Mouse (Mus musculus): ENCODE measurements around the gene Lins1. TPM values are rescaled to one million over a fixed set of nuclear protein-coding genes. Genes with fewer than 3 reads are reported as not detected.

The Lins1 gene
- total and polyA plus RNA-seq, 3 experiments = 3.7 to 23.5 (median 10.3) TPM

- ATAC-seq (ENCODE audit: extremely low read depth, insufficient number of reproducible peaks, low FRiP score, poor library complexity, severe bottlenecking) = no peak
- H3K9me3 ChIP-seq (replicated peaks) = no peaks in the 10 kb centered on the region
- peaks cover 16% of the 10 kb centered on the region for H3K4me1 ChIP-seq (ENCODE audit: insufficient read depth, low read depth, low read length)
- no peaks in the 10 kb centered on the region for H3K27me3 ChIP-seq (ENCODE audit: insufficient read depth, low read length)
- peaks cover 91% of the 10 kb centered on the region for H3K36me3 ChIP-seq (replicated peaks)
- H3K4me3 ChIP-seq (ENCODE audit: low read depth, low read length) = no peak overlapping the region
- TF ChIP-seq POLR2AphosphoS5 (IDR thresholded peaks at IDR 0.05; ENCODE audit: insufficient replicate concordance, low read depth, low read length) (no peak), CTCF (IDR thresholded peaks at IDR 0.05; ENCODE audit: low read depth, low read length) (no peak), GATA2 (IDR thresholded peaks at IDR 0.05; ENCODE audit: borderline replicate concordance, low read depth, low read length) (no peak), GATA1 (IDR thresholded peaks at IDR 0.05; ENCODE audit: borderline replicate concordance, low read length) (no peak), TAL1 (conservative IDR thresholded peaks at IDR 0.05; ENCODE audit: low read depth, low read length) (no peak)
- no peak for DNase-seq (ENCODE audit: low spot score)
These were observed 34.2 kb upstream of the Lins1 start for GRCm38 (mm10) chr7:66655471-66655870.

DNA sequence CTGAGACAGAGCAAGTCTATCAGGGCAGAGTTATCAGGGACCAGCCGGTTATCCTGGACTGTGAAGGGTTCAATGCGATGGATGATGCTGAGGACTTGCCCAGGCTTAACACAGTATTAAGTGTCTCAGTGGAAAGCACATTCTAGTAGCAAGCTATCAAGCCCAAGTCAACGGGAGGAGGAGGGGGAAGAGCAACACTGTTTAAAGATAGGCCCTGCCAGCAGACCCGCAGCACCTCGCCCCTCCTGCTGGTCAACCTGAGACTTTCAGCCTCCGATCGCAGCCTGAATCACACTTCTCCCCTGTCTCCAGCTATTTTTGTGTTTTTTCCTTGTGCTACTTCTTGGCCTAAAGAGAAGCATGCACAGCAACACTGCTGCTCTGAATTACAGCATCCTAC, 29.4 kb upstream of the Lins1 start:
- Histone ChIP-seq H3K4me3 (ENCODE audit: low read depth, low read length) (no peak overlapping the region), H3K36me3 (replicated peaks) (peaks cover 70% of the 10 kb centered on the region), H3K9me3 (replicated peaks) (no peaks in the 10 kb centered on the region), H3K27me3 (ENCODE audit: insufficient read depth, low read length) (no peaks in the 10 kb centered on the region), H3K4me1 (ENCODE audit: insufficient read depth, low read depth, low read length) (peaks cover 34% of the 10 kb centered on the region)
- ATAC-seq (ENCODE audit: extremely low read depth, insufficient number of reproducible peaks, low FRiP score, poor library complexity, severe bottlenecking) = no peak
- DNase-seq (ENCODE audit: low spot score) = no peak
- TF ChIP-seq TAL1 (conservative IDR thresholded peaks at IDR 0.05; ENCODE audit: low read depth, low read length) (no peak), GATA1 (IDR thresholded peaks at IDR 0.05; ENCODE audit: borderline replicate concordance, low read length) (no peak), CTCF (IDR thresholded peaks at IDR 0.05; ENCODE audit: low read depth, low read length) (no peak), POLR2AphosphoS5 (IDR thresholded peaks at IDR 0.05; ENCODE audit: insufficient replicate concordance, low read depth, low read length) (no peak), GATA2 (IDR thresholded peaks at IDR 0.05; ENCODE audit: borderline replicate concordance, low read depth, low read length) (no peak)

- DNase-seq (ENCODE audit: low spot score) (no peak), ATAC-seq (ENCODE audit: extremely low read depth, insufficient number of reproducible peaks, low FRiP score, poor library complexity, severe bottlenecking) (no peak)
- peaks cover 39% of the 10 kb centered on the region for H3K4me1 ChIP-seq (ENCODE audit: insufficient read depth, low read depth, low read length)
- no peaks in the 10 kb centered on the region for H3K9me3 ChIP-seq (replicated peaks)
- H3K4me3 ChIP-seq (ENCODE audit: low read depth, low read length) = no peak overlapping the region
- no peaks in the 10 kb centered on the region for H3K27me3 ChIP-seq (ENCODE audit: insufficient read depth, low read length)
- TF ChIP-seq TAL1 (conservative IDR thresholded peaks at IDR 0.05; ENCODE audit: low read depth, low read length) (no peak), GATA2 (IDR thresholded peaks at IDR 0.05; ENCODE audit: borderline replicate concordance, low read depth, low read length) (no peak), POLR2AphosphoS5 (IDR thresholded peaks at IDR 0.05; ENCODE audit: insufficient replicate concordance, low read depth, low read length) (no peak), GATA1 (IDR thresholded peaks at IDR 0.05; ENCODE audit: borderline replicate concordance, low read length) (no peak), CTCF (IDR thresholded peaks at IDR 0.05; ENCODE audit: low read depth, low read length) (no peak)
- H3K36me3 ChIP-seq (replicated peaks) = peaks cover 64% of the 10 kb centered on the region
These were observed 28.7 kb upstream of the Lins1 start for GRCm38 (mm10) chr7:66660972-66661371.

GRCm38 (mm10) chr7:66661572-66661971, 28.1 kb upstream of the Lins1 start:
- Histone ChIP-seq H3K9me3 (replicated peaks) (no peaks in the 10 kb centered on the region), H3K4me3 (ENCODE audit: low read depth, low read length) (no peak overlapping the region), H3K4me1 (ENCODE audit: insufficient read depth, low read depth, low read length) (peaks cover 45% of the 10 kb centered on the region), H3K36me3 (replicated peaks) (peaks cover 61% of the 10 kb centered on the region), H3K27me3 (ENCODE audit: insufficient read depth, low read length) (no peaks in the 10 kb centered on the region)
- ATAC-seq (ENCODE audit: extremely low read depth, insufficient number of reproducible peaks, low FRiP score, poor library complexity, severe bottlenecking) (peak; percentile 55; the same call in 1 of the 2 replicates), DNase-seq (ENCODE audit: low spot score) (peak; percentile 22)
- TF ChIP-seq CTCF (IDR thresholded peaks at IDR 0.05; ENCODE audit: low read depth, low read length) (peak; percentile 45; the same call in 1 of the 2 replicates), GATA2 (IDR thresholded peaks at IDR 0.05; ENCODE audit: borderline replicate concordance, low read depth, low read length) (no peak), POLR2AphosphoS5 (IDR thresholded peaks at IDR 0.05; ENCODE audit: insufficient replicate concordance, low read depth, low read length) (no peak), GATA1 (IDR thresholded peaks at IDR 0.05; ENCODE audit: borderline replicate concordance, low read length) (no peak)

DNA sequence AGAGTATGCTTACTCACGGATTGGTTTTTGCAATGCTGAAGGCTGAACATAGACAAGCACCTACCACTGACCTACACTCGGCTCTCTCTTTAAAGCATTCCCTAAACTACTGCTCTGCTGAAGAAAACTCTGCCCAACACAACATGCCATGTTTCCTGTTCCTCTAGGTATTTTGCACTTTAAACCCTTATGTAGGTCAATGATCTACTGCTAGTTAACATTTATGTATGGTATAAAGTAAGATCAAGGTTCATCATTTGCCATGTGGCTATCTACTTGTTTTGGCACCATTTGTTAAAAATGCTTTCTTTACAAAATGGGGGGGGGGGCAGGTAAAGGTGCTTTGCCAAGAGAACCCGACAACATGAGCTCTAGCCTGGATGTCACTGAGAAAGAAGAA, 26.1 kb upstream of the Lins1 start:
- no peak overlapping the region for H3K4me3 ChIP-seq (ENCODE audit: low read depth, low read length)
- ATAC-seq (ENCODE audit: extremely low read depth, insufficient number of reproducible peaks, low FRiP score, poor library complexity, severe bottlenecking) = no peak
- TF ChIP-seq CTCF (IDR thresholded peaks at IDR 0.05; ENCODE audit: low read depth, low read length) (no peak), GATA1 (IDR thresholded peaks at IDR 0.05; ENCODE audit: borderline replicate concordance, low read length) (no peak), TAL1 (conservative IDR thresholded peaks at IDR 0.05; ENCODE audit: low read depth, low read length) (no peak), GATA2 (IDR thresholded peaks at IDR 0.05; ENCODE audit: borderline replicate concordance, low read depth, low read length) (no peak), POLR2AphosphoS5 (IDR thresholded peaks at IDR 0.05; ENCODE audit: insufficient replicate concordance, low read depth, low read length) (no peak)
- H3K36me3 ChIP-seq (replicated peaks) = peaks cover 43% of the 10 kb centered on the region
- DNase-seq (ENCODE audit: low spot score) = no peak
- peaks cover 58% of the 10 kb centered on the region for H3K4me1 ChIP-seq (ENCODE audit: insufficient read depth, low read depth, low read length)
- H3K27me3 ChIP-seq (ENCODE audit: insufficient read depth, low read length) = no peaks in the 10 kb centered on the region
- no peaks in the 10 kb centered on the region for H3K9me3 ChIP-seq (replicated peaks)

DNA sequence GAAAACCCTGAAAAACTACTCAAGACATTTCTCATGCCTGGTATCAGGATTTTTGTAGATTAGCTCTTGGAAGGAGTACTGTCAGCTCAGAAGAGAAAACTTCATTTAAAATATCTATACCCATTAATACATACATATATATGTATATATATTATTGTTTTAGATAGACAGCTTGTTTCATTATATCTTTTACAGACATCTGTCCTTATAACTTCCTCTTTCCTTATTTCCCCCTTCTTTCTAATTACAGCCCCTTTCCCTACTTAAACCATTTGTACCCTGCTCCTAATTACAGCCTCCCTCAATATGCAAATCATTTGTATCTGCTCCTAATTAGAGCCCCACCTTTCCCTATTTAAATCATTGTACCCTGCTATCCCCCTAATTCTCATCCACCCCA, 22.6 kb upstream of the Lins1 start:
- Histone ChIP-seq H3K4me1 (ENCODE audit: insufficient read depth, low read depth, low read length) (peaks cover 49% of the 10 kb centered on the region), H3K36me3 (replicated peaks) (peaks cover 30% of the 10 kb centered on the region), H3K27me3 (ENCODE audit: insufficient read depth, low read length) (no peaks in the 10 kb centered on the region), H3K4me3 (ENCODE audit: low read depth, low read length) (no peak overlapping the region), H3K9me3 (replicated peaks) (no peaks in the 10 kb centered on the region)
- ATAC-seq (ENCODE audit: extremely low read depth, insufficient number of reproducible peaks, low FRiP score, poor library complexity, severe bottlenecking) (peak; percentile 69), DNase-seq (ENCODE audit: low spot score) (no peak)
- peak; percentile 28; the same call in 1 of the 2 replicates for TF ChIP-seq TAL1 (conservative IDR thresholded peaks at IDR 0.05; ENCODE audit: low read depth, low read length)
- TF ChIP-seq GATA1 (IDR thresholded peaks at IDR 0.05; ENCODE audit: borderline replicate concordance, low read length) = no peak
- TF ChIP-seq POLR2AphosphoS5 (IDR thresholded peaks at IDR 0.05; ENCODE audit: insufficient replicate concordance, low read depth, low read length) = no peak

Measured in G1E (cell line).